Mouse (Mus musculus): Measurements from ENCODE around the gene Rlim. TPM values are rescaled to one million over a fixed set of nuclear protein-coding genes. Genes with fewer than 3 reads are reported as not detected.
A peak's percentile ranks its signal among the peaks of the same experiment; 100 is the strongest.

The Rlim gene
- total RNA-seq (2017) = 133 and 138 TPM in 2 replicates

DNA sequence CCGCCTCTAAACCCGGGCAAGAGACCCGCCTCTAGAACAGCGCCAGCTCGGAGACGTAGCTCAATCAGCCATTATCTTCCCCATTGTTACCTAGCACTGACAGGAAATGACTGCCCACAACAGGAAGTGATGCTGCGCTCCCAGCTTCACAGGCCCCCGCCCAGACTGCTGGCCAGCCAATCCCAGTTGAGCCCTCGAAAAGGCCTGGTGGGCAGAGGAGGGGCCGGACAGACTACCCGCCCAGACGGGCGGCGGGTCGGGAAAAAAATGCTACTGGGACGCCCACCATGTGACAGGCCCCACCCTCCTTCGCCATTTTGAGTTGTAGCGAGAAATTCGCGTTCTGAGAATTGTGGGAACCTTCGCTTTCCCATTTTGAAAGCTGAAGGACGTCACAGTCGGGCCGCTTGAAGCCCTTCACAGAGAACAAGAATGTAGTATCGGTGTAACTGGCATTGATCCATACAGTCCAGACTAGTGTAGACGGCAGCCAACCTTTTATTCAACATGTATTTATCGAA, at the start of gene Rlim:
Gene Rlim (minus strand): TSS at position 116 of the 521 bp plus-strand sequence.
- peak; percentile 99 for ATAC-seq (ENCODE audit: extremely low read depth, insufficient number of reproducible peaks, low FRiP score, poor library complexity, severe bottlenecking)

- no peak for ATAC-seq (ENCODE audit: extremely low read depth, insufficient number of reproducible peaks, low FRiP score, poor library complexity, severe bottlenecking)
Measured at GRCm38 (mm10) chrX:104017196-104017595, 36.1 kb upstream of the Rlim start.

DNA sequence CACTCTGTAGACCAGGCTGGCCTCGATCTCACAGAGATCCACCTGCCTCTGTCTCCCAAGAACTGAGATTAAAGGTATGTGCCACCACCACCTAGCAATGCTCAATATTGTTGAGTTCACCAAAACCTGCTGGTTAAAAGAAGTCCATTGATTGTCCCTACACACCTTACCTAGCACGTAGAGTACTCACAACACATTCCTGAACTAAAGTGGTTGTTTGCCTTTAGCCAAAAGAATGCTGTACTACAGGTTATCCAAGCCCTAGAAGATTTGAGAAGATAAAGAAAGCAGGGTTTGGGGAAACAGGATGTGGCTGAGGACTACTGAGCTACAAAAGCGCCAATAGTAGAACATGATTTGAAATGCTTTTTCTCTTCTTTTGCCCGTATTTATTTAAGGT, 34.0 kb upstream of the Rlim start:
- ATAC-seq (ENCODE audit: extremely low read depth, insufficient number of reproducible peaks, low FRiP score, poor library complexity, severe bottlenecking) = no peak

DNA sequence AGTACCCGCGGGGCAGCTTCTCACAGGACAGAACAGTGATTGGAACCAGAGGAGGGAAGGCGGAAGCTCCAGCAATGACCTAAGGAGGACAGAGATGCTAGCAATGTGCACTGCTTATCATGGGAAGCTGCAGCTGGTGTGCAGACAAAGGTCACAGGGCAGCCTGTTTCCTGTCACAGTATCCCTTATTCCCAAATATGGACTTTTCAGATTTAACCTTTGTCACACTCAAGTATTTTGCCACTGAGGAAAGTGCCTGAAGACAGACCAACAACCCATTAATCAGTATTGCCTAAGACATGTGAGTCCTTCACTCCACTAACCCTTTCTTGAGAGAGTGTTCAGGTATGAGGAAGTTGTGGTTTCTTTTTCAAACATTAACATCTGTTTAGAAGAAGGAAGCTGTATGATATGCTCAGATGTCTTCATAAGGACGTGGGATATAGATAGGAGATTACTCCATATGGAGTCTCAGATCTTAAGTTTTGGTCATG, 32.3 kb upstream of the Rlim start:
- ATAC-seq (ENCODE audit: extremely low read depth, insufficient number of reproducible peaks, low FRiP score, poor library complexity, severe bottlenecking) = no peak

DNA sequence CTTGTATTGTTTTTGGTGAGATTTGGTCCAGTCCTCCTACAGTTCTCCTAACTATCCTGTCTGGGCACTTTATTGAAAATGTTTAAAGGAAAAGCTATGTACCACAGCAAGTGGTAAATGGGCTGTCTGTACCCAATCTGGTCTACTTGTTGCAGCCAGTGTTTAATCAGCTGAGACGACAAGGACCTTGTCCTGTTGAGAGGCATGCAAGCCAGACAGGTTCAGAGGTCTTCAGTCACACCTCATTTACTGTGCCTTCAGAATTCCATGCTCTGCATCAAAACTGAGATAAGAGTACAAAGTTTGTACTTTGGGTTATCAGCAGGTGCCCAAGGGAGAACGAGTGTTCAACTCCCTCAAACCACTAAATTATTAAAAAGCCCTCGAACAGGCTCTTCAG, 13.7 kb upstream of the Rlim start:
- ATAC-seq (ENCODE audit: extremely low read depth, insufficient number of reproducible peaks, low FRiP score, poor library complexity, severe bottlenecking) = no peak

GRCm38 (mm10) chrX:103993864-103994263, 12.8 kb upstream of the Rlim start:
- no peak for ATAC-seq (ENCODE audit: extremely low read depth, insufficient number of reproducible peaks, low FRiP score, poor library complexity, severe bottlenecking)

DNA sequence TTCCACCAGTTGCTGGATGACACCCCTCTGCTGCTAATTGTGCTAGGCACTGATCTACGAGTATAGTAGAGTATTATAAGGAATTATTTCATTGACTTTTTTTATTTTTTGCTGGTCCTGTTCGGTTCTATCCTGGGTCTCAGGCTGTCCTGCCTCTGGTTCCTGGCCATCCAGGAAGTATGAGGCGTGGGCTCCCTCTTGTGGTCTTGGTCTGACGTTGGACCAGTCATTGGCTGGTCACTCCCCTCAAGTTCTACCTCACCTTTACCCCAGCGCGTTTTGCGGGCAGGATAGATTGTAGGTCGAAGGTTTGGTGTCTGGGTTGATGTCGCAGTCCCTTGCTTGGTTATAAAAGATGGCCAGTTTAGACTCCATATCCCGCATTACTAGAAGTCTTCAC, 10.6 kb upstream of the Rlim start:
- ATAC-seq (ENCODE audit: extremely low read depth, insufficient number of reproducible peaks, low FRiP score, poor library complexity, severe bottlenecking) = no peak

DNA sequence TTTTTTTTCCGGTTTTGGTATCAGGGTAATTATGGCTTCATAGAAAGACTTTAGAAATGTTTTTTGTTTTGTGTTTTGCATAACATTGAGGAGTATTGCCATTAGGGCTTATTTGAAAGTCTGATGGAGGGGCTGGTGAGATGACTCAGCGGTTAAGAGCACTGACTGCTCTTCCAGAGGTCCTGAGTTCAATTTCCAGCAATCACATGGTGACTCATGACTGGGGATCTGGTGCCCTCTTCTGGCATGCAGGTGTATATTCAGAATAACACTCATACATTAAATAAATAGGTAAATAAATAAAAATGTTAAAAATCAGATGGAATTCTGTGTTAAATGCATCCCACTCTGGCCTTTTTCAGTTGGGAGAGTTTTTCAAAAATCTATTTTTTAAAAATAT, 9.3 kb upstream of the Rlim start:
- no peak for ATAC-seq (ENCODE audit: extremely low read depth, insufficient number of reproducible peaks, low FRiP score, poor library complexity, severe bottlenecking)

- no peak for ATAC-seq (ENCODE audit: extremely low read depth, insufficient number of reproducible peaks, low FRiP score, poor library complexity, severe bottlenecking)
Measured at GRCm38 (mm10) chrX:103987215-103987964, 6.3 kb upstream of the Rlim start.

DNA sequence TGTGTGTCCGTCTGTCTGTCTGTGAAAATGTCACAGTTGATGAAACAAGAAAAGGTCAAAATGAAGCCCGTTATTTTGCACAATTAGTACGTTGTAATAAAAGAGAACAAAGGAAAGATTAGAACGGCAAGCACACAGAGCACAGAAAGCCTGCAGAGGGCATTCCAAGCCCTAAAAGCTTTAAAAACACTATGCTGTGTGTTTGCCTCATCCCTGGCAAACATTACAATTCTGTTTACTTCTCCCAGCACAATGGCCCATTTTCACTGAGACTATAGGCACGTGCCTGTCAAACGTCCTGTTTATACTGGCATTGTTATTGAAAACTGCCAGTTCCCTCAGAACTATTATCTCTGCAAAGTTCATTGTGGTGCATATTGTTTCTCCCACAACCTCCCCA, 5.1 kb upstream of the Rlim start:
- no peak for ATAC-seq (ENCODE audit: extremely low read depth, insufficient number of reproducible peaks, low FRiP score, poor library complexity, severe bottlenecking)

GRCm38 (mm10) chrX:103984992-103985391, 3.9 kb upstream of the Rlim start:
- no peak for ATAC-seq (ENCODE audit: extremely low read depth, insufficient number of reproducible peaks, low FRiP score, poor library complexity, severe bottlenecking)

DNA sequence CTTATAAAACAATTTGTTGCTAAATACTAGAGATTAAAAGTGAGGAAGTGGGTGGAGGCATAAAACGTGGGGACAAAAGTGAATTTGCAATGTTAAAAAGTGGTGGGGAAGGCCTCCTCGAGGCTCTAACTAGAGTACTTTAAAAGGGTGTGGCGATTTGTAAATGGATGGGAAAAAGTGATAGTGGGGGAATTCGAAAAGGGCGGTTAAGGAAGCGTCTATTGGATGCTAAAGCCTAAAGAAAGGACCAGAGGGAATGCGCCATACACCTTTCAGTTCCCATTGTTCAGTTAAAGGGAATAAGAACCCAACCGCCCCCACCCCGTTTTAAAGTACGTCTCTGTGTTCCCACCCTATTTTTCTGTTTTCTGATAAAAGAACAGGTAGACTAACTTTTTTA, 722 bp upstream of the Rlim start:
- no peak for ATAC-seq (ENCODE audit: extremely low read depth, insufficient number of reproducible peaks, low FRiP score, poor library complexity, severe bottlenecking)

DNA sequence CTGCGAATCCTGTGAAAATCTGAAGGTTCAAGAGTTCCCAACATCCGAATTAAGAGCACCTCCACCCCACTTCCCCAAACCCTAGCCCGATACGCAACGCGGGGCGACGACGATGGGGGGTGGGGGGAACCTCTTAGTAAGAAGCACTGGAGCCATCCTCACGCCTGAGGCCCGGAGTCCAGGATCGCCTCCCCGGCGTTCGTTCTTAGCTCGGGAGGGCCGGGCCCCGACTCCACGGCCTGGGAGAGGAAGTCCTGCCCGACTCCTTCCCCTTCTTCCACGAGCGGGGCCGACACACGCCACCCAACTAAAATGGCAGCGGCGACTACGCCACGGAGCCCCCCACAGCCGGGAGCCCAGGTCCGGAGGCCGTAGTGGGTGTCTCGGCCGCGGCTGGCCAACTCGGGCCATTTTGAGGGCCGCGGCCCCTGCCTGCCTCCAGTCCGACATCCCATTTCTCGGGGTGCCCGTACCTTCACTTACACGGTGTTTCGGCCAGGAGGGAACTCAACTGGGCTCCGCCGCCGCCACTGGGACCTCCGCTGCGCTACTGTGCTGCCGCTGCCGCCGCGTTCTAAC, 405 bp downstream of the Rlim start:
- peak; percentile 33; the same call in 1 of the 2 replicates for ATAC-seq (ENCODE audit: extremely low read depth, insufficient number of reproducible peaks, low FRiP score, poor library complexity, severe bottlenecking)

DNA sequence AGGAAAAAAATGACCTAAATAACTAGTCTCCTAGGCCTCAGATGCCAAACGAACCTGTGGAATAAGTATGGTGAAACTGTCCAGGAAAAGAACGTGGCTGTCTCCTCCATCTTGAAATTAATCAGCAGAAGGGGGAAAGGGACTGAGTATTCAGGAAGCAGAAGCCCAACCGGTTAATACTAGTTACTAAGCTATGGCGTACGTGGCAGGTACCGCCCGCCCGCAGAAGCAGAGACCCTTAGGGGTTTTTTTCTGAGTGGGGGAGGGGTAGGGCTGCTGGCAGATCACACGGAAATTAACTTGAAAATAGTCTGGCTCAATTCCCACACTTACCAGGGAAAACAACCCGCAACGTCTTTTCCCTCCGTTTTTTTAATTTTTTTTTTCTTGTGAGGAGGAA, 1.0 kb downstream of the Rlim start:
- ATAC-seq (ENCODE audit: extremely low read depth, insufficient number of reproducible peaks, low FRiP score, poor library complexity, severe bottlenecking) = no peak

DNA sequence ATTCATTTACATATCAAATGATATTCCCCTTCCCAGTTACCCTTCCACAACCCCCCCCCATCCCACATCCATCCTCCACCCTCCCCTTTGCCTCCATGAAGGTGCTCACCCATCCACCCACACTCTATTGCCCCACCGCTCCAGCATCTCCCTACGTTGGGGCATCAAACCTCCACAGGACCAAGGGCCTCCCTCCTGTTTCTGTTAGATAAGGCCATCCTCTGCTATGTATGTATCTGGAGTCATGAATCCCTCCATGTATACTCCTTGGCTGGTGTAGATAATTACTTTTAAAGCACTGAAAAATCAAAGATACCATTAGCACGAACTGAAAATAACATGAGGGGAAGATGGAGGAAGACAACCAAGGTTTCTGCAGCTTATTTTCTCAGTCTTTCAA, 41.4 kb downstream of the Rlim start:
- ATAC-seq (ENCODE audit: extremely low read depth, insufficient number of reproducible peaks, low FRiP score, poor library complexity, severe bottlenecking) = no peak

GRCm38 (mm10) chrX:103937333-103937732, 43.8 kb downstream of the Rlim start:
- ATAC-seq (ENCODE audit: extremely low read depth, insufficient number of reproducible peaks, low FRiP score, poor library complexity, severe bottlenecking) = no peak

- no peak for ATAC-seq (ENCODE audit: extremely low read depth, insufficient number of reproducible peaks, low FRiP score, poor library complexity, severe bottlenecking)
Measured at GRCm38 (mm10) chrX:103922436-103922835, 58.6 kb downstream of the Rlim start.

- no peak for ATAC-seq (ENCODE audit: extremely low read depth, insufficient number of reproducible peaks, low FRiP score, poor library complexity, severe bottlenecking)
Measured at GRCm38 (mm10) chrX:103918954-103919353, 62.1 kb downstream of the Rlim start.

- ATAC-seq (ENCODE audit: extremely low read depth, insufficient number of reproducible peaks, low FRiP score, poor library complexity, severe bottlenecking) = no peak
Measured at GRCm38 (mm10) chrX:103914790-103915189, 66.3 kb downstream of the Rlim start.
